Mouse (Mus musculus) adrenal gland (tissue): ENCODE measurements around the gene Rgl3.

Experiments
- intact Hi-C: fragments of 180-260 bp; cut with DNase I; formaldehyde crosslinking; loops from one replicate; pipeline ENCODE4 v1.15.1; 2025

The Rgl3 gene

GRCm38 (mm10) chr9:21951977-21952376 is 37.3 kb downstream of the Rgl3 start:
- intact Hi-C loops: no loop called here

DNA sequence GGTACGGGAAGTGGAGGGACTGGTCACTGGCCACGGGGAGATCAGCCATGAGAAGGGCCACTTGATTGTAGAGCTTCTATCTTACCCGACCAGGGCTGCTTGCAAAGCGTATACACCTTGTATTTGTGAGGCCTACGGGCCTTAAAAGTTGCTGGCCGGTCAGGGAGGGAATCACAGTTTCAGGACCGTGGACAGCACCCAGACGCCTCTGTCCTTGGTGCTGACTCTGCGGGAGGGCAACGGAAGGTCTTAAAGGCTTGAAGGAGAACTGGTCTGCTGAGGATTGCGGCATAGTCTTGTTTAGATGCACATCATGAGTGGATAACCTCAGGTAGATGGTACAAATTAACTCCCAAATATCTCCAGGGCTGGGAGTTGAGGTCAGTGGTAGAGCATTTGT is 38.9 kb downstream of the Rgl3 start:
- intact Hi-C loops: no loop called here

- intact Hi-C loops: no loop called here
Observed at GRCm38 (mm10) chr9:21948790-21949189, 40.5 kb downstream of the Rgl3 start.

- intact Hi-C loops: no loop called here
Observed at GRCm38 (mm10) chr9:21948146-21948545, 41.1 kb downstream of the Rgl3 start.

DNA sequence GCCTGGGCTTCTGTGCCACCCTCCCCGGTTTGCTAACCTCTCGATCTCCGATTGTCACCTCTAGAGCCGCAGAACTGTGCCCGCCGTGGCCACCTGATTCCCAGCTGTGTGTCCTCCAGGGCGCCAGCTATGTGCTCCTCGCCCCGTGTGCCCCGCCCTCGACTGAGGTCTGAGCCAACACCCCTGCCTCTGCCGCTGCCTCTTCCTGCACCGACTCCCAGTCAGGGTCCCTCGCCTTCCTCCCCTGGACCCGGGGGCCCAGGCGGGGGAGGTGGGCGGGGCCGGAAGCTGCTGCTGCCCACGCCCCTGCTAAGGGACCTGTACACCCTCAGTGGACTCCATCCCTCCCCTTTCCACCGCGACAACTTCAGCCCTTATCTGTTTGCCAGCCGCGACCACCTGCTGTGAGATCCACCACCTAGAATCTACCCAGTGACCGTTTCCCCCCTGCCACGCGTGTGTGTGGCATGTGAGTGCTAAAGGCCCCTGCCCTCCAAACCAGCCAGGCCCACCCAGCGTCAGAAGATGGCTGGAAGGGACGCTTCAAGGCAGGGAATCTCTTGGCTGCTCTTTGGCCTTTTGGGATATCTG is 41.6 kb downstream of the Rgl3 start:
- intact Hi-C loops: no loop called here

DNA sequence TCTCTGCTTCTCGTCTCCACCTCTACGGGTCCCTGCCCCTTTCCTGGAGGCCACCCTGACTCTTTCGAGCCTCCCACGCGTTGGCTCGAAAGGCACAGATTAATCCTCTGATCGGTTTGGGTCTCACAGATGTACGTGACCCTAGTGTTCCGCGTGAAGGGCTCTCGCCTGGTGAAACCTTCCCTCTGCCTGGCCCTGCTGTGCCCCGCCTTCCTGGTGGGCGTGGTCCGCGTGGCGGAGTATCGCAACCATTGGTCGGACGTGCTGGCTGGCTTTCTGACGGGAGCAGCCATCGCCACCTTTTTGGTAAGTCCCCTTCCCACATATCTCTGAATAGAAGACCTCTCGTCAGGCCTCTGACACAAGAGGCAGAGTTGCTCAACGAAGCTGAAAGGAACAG is 45.0 kb downstream of the Rgl3 start:
- intact Hi-C loops: no loop called here

DNA sequence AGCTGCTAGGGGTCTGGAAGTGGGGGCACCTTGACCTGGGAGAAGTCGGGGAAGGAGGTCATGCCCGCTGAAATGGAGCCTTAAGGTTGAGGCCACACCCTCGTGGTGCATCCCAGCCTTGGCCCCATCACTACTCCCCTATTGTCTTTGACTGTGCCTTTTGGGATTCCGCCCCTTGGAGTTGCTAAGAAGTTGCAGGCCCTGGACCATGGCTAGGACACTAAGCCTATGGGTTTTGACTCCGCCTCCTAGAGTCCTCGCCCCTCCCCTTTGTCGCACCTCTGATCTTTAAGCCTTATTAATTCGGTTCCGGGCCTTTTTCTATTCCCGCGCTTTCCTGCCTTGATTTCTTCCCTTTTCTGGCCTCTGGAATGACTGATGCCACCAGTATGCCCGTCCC is 45.6 kb downstream of the Rgl3 start:
- intact Hi-C loops: no loop called here

GRCm38 (mm10) chr9:21943046-21943445 is 46.2 kb downstream of the Rgl3 start:
- intact Hi-C loops: no loop called here

GRCm38 (mm10) chr9:21938234-21938855 is 50.9 kb downstream of the Rgl3 start:
- intact Hi-C loops: no loop called here

DNA sequence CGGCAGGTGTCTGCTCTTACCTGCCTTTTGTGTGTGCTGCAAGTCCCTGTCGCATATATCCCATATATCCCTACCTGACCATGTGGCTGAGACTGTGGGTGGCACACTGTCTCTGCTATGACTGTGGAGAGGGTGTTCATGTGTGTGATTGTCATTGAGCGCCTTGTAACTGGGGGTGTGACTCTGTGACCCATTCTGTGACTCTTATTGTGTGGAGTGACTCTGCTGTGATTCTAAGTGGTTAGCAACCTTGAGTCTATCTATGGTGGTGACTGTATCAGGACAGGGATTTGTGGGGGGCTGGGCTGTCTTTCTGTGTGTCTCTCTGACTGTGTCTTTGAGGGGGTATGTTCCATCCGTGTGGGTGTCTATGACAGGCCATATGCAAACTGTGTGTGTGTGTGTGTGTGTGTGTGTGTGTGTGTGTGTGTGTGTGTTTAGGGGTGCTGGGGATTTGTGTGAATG is 51.5 kb downstream of the Rgl3 start:
- intact Hi-C loops: no loop called here

- intact Hi-C loops: no loop called here
Observed at GRCm38 (mm10) chr9:21936692-21937570, 52.3 kb downstream of the Rgl3 start, which contains the start of gene Plppr2. Gene Plppr2 (plus strand): TSS chr9:21937033.

DNA sequence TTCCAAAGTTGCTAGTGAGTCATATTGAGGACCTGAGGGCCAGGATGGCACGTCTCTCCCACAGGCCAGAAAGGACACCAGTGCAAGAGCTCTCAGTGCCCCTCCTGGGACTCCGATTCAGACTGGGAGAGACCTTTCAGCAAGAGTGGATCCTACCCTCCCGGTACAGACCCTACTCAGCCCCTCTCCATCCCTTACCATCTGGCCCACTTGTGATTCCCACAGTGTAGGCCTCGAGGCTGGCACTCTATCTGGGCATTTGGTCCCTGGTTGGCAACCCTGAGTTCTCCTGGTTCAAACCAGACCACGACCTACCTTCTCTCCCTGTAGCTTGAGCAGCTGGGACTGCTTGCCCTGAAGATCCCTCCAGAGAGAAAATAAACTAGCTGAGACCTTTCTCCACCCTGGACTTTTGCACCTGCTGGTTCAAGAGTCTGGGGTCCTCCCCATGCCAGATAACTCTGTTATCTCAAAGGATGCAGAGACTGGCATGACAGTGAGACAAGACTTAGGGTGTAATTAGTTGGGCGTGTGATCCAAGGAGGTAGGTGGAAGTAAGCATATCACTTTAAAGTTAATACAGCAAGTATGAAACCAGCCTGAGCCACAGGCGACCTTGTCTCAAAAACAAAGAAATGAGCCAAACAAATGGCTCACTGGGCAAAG is 53.6 kb downstream of the Rgl3 start:
- intact Hi-C loops: no loop called here

DNA sequence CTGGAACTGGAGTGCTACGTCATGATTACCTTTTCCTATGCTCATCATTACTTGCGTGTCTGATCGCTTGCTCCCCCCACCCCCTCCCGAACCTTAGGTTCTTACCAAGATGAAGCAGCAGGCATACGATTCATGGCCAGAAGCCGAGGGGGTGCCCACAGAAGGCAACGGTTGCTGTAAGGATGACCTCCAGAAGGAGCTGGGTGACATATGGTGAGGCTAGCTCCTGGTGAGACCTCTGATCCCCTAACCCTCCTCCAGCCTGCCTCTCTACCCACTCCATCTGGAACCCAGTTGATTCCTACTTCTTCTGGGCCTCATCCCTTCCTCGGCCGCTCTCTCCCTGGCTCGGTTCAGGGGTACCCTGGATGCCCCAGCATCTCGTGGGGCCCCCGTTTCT is 55.2 kb downstream of the Rgl3 start:
- intact Hi-C loops: no loop called here

DNA sequence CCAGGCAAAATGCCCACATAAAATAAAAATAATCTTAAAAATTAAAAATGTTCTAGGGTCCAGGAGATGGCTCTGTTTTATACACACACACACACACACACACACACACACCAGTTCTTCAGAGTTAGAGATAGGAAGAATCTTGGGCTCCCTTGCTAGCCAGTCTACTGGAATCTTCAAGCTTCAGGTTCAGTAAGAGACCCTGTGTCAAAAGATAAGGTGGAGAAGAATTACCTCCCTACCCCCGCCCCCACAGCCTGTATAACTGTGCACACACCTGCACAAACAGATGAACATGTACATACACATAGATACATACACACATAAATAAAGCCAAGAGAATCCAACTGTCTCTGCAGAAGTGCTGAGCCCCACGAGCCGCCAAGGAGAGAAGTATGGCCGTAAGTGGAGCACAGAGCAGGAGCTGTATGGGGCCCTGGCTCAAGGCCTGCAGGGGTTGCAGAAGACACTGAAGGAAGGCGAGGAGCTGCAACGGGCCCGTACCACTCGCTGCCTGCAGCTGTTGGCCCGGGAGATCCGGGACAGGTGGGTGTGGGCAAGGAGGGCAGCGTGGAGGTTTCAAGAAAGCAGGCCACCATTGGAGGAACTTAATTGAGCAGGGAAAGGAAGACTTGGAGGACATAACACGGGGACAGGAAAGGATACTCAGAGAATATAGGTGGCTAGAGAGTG is 56.7 kb downstream of the Rgl3 start:
- intact Hi-C loops: no loop called here

GRCm38 (mm10) chr9:21932006-21932405 is 57.2 kb downstream of the Rgl3 start:
- intact Hi-C loops: no loop called here

GRCm38 (mm10) chr9:21929208-21929607 is 60.0 kb downstream of the Rgl3 start:
- intact Hi-C loops: no loop called here

- intact Hi-C loops: no loop called here
Observed at GRCm38 (mm10) chr9:21927208-21927753, 62.0 kb downstream of the Rgl3 start, which contains the start of the genes Ccdc159 and Tmem205. Gene Ccdc159 (plus strand): TSS chr9:21927471. Gene Tmem205 (minus strand): TSS chr9:21927556.

DNA sequence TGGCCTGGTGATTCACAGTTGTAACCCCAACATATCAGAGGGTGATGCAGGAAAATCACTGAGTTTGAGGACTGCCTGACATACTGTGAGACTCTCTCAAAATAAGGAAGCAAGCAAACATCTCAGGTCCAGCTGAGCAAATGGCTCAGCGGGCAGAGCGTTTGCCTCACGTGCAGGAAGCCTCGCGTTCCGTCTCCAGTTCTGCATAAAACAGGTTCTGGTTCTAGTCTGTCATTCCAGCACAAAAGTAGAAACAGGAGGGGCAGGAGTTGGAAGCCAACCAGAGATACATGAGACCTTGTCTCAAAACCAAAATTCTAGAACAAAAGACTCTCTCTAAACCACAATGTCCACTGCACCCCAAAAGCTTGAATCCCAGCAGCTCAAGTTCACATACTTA is 62.5 kb downstream of the Rgl3 start:
- intact Hi-C loops: no loop called here

- intact Hi-C loops: no loop called here
Observed at GRCm38 (mm10) chr9:21926155-21926554, 63.1 kb downstream of the Rgl3 start.

DNA sequence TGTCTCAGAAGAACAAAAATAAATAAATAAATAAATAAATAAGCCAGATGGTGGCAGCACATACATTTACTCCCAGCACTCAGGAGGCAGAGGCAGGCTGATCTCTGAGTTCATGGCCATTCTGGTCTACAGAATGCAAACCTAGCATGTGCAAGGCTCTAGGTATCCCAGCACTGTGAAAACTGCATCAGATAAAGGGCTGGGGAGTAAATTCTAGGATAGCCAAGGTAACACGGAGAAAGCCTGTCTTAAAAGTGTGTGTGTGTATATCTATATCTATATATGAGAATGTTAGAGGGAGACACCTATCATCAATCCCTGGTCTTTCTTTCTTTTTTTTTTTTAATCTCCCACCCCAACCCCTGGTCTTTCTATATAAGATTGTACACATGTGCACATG is 63.7 kb downstream of the Rgl3 start:
- intact Hi-C loops: no loop called here

DNA sequence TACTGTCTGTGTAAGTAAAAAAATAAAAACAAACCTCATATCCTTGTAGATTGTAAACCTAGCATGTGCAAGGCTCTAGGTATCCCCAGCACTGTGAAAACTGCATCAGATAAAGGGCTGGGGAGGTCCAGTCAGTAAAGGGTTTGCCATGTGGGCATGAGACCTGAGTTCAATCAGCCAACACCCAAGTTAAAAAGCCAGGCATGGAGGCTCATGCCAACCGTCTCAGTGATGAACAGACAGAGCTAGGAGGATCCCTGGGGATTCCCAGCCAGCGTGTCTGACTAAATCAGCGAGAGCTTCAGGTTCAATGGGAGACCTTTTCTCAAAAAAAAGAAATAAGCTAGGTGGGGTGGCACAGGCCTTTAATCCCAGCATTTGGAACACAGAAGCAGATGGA is 64.2 kb downstream of the Rgl3 start:
- intact Hi-C loops: no loop called here
